Mouse (Mus musculus) skeletal muscle tissue, adult 2 months (tissue): ENCODE results near the gene Umad1.

Experiments
- DNase-seq: peaks from one replicate; pipeline ENCODE4 v3.0.0-alpha.2; 2012; ENCODE audit warnings: low read depth, low spot score

The Umad1 gene

DNA sequence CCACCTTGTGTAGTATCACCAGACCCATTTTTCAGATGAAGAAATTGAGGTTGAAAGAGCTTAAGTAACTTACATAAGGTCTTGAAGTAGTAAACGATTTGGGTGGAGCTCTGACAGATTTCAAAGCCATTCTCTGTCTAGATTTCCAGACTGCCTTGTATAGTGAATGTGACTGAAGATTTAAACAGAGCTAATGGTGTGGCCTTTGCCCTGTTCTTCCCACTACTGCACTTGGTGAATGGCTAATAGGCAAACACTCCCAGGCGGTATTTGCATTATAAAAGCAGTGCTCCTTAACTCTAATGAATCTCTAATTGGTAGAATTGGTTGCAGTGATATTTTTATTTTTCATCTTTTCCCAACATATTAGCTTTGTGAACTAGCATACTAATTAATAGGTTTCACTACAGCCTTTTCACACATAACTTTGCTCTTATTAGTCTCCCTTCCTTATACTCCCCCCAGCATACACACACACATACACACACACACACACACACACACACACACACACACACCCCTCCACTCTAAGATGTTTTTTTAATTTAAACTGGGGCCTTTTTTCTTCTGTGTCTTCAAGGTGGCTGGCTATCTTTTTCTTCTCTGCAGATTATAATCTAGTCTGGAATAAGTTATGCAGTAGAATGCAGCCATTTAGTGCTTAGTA, 109.2 kb downstream of the Umad1 start:
- DNase-seq, result no peak

DNA sequence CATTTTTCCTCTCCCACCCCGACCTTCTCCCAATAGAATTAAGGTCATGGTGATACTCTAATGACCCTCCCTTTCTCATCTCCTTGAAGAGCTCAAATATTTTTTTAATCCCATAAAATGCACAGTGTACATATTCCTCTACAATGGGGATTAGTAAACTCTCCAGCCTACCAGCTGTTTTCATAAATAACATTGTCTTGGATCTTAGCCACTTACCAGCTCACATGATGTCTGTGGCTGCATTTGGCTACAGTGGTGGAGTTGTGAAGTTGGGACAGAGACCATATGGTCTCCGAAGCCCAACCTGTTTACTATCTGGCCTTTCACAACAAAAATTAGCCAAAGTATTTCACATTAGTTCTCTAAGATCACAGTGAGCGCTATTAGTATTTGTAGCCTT, 111.5 kb downstream of the Umad1 start:
- no peak for DNase-seq

DNA sequence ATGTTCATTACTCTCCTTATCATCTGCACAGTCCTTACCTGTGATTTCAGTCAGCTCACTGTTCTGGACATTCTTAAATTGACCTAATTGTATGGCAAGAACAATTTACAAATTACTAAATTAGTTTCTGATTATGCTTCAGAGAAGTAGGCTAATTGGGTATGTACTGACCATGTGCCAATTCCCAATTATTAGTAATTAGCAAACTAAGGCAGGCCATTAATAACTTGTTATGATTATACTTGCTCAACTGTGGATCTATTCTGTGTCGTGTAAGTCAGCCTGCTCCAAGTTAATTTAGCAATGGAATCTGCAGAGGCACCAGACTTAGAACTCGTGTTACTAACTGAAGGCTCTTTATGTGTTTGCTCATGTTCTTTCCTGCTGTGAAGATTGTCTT, 114.0 kb downstream of the Umad1 start:
- no peak for DNase-seq

- DNase-seq, result no peak
These were observed 114.8 kb downstream of the Umad1 start for GRCm38 (mm10) chr6:8373851-8374250.

GRCm38 (mm10) chr6:8374290-8374689, 115.2 kb downstream of the Umad1 start:
- no peak for DNase-seq

DNA sequence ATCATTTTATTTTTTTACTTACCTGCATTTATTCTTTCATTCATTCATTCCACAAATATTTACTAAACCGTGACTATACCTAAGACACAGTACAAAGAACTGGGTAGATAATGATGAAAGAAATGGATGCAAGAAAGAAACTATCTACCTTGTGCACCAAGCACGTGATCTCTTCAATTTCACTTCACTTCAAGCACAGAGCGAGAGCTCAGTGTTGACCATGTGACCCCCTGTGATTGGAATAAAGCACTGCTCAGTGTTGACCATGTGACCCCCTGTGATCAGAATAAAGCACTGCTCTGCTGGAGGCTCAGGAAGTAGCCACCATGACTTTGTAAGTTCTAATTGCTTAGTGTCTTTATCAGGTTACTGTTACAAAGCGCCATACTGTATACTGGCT, 115.6 kb downstream of the Umad1 start:
- DNase-seq, result no peak

DNA sequence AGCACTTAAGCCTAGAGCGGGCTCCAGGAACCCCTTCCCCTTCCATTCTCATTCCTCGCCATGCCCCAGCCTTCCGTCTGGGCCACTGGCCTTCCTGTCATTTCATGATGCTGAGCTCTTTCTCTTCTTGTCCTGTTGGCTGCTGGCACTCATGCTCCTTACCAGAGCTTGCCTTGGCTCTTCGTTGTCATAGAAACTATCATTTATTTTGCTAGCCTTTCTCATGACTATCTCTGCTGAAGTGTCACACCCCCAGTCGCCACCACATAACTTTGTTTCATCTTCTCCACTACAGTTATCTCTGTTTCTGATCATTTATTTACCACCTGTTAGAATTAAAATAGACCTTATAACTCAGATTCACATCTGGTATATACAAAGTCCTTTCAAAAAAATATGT, 117.3 kb downstream of the Umad1 start:
- no peak for DNase-seq

- no peak for DNase-seq
These were observed 118.6 kb downstream of the Umad1 start for GRCm38 (mm10) chr6:8377667-8378066.

- no peak for DNase-seq
These were observed 130.2 kb downstream of the Umad1 start for GRCm38 (mm10) chr6:8389307-8389706.

- DNase-seq, result no peak
These were observed 131.2 kb downstream of the Umad1 start for GRCm38 (mm10) chr6:8390296-8390695.

DNA sequence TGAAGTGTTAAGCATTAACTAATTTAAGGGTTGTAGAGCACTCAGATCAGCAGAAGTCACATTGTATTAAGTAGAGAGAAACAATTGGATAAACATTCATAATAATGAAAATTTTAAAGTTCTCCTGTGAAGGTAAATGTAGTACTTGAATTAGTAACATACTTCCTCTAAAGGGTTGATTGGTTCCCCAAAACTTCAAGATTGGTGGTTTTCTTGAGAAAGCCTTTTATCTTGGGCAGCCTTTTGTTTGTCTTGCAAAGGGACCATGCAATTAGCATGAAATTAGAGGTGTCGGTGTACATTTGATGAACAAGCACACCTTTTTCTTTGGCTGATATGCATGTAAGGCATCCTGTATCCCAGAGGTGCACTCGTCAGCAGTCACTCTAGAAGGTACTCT, 131.8 kb downstream of the Umad1 start:
- DNase-seq, result no peak

DNA sequence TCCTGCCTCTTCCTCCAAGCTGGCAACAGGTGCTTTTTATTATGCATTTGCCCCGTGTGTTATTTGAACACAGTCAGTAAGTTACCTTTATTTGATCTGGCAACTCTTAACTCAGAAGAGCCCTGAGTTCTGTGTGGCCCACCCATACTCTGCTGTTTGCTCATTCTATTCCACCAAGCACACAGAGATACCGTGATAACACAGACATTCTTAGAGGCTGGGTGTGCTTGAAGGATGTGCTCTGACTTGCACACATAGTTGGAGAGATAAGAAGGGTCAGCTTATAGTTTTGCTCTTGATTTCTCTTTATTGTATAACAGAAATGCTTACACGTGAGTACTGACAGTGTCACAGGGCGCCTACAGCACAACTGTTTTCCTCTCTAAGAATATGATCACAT, 133.9 kb downstream of the Umad1 start:
- DNase-seq, result no peak

DNA sequence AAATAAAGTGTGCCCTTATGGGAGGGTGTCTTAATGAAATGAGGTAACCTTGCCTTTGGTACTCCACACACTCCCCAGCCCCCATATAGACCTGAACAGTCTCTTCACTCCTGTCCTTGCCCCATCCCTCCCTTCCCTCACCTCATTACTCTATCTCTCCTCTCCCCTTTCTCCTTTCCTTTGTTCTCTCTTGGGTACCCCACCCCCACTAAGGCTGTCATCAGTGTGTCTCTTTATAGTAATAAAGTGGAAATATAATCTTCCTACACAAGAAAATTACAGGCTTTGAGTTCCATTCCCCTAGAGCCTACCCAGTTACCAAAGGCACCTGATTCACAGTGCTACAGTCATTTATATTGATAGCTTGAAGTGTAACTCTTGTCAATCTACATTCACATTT, 135.0 kb downstream of the Umad1 start:
- DNase-seq, result no peak

GRCm38 (mm10) chr6:8395061-8395460, 136.0 kb downstream of the Umad1 start:
- no peak for DNase-seq

DNA sequence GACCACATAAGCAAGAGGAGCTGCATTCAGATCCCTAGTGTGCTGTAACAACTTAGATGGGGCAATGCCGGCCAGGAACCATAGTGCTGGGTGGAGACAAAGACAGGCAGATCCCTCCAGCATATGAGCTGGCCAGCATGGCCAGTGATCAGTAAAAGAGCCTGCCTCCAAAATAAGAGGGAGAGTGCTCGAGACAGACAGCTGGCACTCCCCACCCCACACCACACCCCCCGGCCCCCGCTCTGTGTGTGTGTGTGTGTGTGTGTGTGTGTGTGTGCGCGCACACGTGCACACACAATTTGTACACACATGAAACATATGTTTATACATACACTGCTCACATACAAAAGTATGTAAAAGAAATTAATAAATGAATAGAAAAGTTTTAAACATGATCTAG, 138.2 kb downstream of the Umad1 start:
- DNase-seq, result no peak

DNA sequence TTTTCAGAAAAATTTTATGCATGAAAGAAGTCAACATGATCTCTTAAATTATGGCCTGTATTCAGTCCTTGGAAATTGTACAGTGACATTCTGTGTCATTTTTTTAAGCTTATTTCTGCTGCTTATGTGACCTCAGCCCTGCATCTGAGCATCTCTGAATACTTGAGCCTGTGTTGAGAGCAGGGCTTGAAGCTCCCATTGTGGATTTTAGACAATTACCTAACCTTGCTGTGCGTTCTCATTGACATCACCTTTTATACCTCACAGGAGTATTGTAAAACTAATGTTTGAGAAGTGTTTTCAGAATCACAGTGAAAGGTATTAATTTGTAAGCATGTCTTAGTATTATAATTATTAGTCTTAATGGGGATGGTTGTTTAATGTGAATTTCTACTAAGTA, 140.6 kb downstream of the Umad1 start:
- no peak for DNase-seq

- DNase-seq, result no peak
These were observed 144.0 kb downstream of the Umad1 start for GRCm38 (mm10) chr6:8403127-8403526.

GRCm38 (mm10) chr6:8405844-8406243, 146.8 kb downstream of the Umad1 start:
- DNase-seq, result no peak

DNA sequence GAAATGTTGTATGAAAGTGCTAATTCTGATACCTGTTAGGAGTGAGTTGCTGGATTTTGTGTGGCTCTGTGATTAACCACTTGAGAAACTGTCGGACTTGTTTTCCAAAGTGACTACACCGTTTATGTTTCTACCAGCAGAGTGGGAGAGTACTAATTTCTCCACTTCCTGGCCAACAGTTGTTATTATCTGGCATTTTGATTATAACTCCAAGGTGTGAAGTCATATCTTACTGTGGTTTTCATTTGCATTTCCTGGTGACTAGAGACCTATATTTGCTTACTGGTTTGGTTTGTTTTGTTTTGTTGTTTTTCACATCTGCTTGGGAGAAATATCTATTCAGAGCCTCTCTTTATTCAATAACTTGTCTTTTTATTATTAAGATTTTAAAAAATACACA, 149.2 kb downstream of the Umad1 start:
- DNase-seq, result no peak

DNA sequence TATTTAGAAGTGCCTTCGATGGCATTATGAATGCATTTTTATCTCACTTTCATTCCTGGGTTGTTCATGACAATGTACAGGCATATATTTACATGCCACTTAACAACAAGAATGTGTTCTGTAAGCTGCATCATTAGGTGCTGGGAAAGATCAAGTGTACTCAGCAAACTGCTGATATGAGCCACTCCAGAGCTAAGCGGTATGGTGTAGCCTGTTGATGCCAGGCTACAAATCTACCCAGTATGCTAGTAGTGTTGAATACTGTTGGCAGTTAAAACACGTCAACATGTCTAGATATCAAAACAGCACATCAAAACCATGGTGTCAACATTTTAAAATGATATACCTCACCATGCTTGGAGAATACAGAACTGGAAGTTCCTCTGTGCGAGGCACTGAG, 150.8 kb downstream of the Umad1 start:
- no peak for DNase-seq

- DNase-seq, result peak; percentile 10
These were observed 153.9 kb downstream of the Umad1 start for GRCm38 (mm10) chr6:8412845-8413598.

DNA sequence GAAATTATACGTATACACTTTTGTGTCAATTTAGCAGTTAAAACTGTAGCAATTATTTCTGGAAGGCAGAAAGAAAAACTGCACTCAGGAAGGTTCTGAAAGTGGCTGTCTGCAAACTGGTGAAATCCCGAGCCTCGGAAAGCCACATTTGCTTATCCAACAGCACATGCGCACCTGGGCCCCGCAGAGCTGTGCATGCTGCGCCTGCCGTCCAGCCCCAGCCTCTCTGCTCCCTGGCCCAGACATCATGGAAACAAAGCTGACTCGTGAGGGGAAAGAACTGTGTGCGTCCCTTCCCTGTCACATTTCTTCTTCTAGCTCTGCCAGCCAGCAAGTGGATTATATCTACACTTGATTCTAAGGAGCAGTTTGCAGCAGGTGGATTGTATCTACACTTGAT, 154.9 kb downstream of the Umad1 start:
- DNase-seq, result no peak

GRCm38 (mm10) chr6:8415823-8416222, 156.7 kb downstream of the Umad1 start:
- DNase-seq, result no peak
